Mouse (Mus musculus): ENCODE results near the gene Fetub.
"Not testable (repeated sequence)": the region's sequence is repeated elsewhere in the genome, so short reads cannot be mapped to it uniquely, and the experiment has no call there.

Gene Fetub

DNA sequence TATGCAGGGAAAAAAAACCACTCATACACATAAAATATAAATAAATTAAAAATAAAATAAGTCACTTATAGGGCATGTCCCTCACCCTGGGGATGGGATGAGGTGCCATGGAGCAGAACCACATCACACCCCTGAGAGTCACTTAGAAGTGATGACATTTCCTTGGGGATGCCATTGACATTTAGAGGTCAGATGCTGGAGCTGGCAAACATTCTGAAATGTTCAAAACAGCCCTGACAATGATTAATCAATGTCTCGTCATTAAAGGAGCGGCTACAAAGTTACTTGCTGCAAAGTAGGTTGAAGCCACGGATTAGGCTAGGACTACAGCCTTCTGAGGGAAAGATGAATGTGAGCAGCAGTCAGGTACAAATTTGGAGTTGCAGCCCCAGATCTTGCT lies 16.8 kb upstream of the Fetub start:
- in situ Hi-C loops (cut with MboI, MseI) = no loop called here

DNA sequence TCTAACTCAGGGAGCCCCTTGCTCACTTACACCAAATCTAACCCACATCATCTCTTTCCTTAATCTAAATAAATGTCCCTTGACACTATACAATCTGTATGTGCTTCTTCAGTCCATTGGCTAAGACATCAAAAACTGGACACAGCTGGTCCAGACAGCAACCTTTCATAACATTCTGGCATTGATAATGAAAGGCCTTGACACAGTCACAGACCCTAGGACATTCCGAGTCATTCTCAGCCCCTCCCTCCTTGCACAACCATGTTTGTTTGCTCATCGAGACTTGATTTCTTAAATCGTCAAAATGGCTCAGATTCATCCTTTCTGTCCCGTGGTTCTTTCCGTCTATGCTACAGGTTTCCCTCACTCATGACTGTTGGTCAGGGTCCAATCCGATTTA lies 8.8 kb upstream of the Fetub start:
- in situ Hi-C loops (cut with MboI, MseI) = no loop called here

DNA sequence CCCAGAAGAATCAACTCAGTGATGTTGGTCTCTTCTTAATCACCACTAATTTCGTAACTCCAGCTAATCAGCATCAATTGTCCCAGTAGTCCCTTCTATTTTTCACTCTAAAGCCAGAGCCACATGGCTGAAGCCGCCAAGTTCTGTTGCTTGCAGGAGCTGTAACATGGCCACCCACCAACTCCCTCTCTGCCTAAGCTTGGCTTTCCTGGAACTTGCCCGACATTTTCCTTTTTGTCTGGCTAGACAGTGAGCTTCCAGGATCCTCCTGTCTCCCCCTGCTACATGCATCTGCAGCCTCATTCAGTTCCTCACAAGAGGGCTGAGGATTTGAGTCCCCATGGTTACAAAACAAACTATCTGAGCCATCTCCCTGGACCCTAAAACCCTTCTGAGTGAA lies 6.1 kb upstream of the Fetub start:
- in situ Hi-C loops (cut with MboI, MseI) = loop anchor here (10.0 kb wide), 1 partner anchor 1187 kb away; no protein-coding TSS in a partner anchor

DNA sequence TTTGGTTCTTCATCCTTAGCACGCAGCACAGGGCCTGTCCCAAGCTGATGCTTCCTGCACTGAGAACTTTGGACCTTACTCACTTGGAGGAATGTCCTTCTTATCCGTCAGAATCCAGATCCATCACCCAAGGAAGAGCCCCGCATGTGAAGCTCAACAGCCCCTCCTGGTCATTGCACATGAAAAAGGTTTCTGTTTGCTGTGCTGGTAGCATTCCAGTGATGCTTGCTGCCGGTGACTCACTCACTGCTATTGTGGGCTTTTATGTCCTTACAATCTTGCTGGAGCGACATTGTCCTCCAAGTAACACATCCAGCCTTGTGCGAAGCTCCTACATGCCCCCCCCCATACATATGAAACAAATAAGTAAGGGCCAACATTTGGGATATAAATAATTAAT lies 5.2 kb upstream of the Fetub start:
- in situ Hi-C loops (cut with MboI, MseI) = loop anchor here (10.0 kb wide), 1 partner anchor 1188 kb away; no protein-coding TSS in a partner anchor

DNA sequence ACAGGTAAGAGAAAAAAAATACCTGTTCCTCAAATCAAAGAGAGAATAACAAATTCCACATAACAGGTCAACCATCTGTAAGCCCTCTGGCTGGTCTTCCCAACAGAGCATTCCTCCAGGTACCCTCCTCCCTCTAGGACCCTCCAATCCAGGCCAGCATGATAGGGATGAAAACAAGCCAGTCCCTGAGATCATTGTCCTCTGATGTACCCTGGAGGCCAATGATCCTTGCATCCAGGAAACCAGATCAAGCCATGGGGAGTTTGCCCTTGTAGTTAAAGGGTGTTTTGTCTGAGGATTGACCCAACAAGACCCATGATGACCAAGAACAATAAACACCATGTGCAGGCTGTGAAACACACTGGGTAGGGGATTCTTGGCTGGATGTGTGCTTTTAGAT lies 3.9 kb upstream of the Fetub start:
- in situ Hi-C loops (cut with MboI, MseI) = loop anchor here (10.0 kb wide), 1 partner anchor 1189 kb away; no protein-coding TSS in a partner anchor

DNA sequence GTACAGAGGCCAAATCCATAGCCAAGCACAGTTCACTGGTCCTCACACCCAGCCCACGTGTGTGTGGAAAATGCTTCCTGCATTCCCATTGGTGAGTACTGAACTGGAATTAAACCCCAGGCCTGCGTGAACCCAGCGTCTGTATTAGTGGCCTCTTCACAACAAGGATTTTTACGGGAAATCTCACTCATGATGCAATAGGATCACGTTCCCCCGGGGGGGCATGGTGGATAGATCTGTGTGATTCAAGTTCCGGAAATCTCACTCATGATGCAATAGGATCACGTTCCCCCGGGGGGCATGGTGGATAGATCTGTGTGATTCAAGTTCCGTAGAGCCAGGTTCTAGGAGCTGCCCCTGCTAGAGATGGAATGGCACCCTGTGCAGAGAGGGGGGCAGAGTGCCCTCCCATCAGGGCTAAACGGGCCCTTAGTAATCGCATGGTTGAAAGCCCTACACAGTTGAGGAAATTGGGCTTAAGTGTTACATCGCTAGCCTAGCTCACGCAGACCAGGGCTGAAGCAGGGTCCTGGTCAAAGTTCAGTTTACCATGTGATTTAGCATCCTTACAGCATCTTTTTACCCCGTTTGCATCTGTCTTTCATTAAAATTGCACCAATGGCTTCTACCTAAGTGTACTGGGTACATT lies 654 bp downstream of the Fetub start:
- in situ Hi-C loops (cut with MboI, MseI) = loop anchor here (10.0 kb wide), 1 partner anchor 1194 kb away; no protein-coding TSS in a partner anchor

DNA sequence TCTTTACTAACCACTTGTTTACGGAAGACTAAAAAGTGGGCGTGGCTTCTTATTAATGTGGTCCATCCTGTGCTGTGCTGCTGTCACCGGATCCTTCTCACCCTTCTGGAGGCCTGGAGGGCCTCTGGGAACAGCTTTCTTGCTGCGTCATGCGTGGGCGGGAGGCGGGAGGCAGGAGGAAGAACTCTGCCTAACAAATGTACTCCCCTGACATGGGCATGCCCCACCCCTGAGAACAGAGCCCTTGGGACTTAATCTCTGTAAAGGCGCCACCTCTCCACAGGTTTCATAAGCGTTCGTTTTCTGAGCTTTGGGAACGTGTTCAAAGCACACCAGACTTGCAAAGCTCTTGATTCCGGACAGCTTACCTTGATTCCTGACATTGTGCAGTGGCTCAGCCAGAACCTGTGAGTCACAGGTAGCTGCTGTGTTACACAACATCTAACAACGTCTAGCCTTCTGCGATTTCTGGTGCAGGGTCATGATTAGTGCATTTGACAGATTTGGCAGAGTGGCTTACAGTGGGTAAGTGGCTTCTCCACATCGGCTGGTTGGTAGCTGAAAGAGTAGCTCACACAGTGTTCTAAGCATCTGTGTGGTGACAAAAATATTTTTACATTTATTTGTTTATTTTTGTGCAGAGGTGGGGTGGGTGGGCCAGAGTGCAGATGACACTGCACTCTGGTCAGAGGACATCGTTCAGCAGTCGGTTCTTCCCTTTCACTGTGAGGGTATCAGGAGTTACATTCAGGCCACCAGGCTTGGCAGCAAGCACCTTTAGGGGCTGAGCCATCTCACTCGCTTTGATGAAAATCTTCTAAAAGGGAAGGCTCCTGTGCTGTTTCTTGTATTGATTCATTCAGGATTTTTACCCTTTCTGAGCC lies 2.1 kb downstream of the Fetub start:
- in situ Hi-C loops (cut with MboI, MseI) = loop anchor here (10.0 kb wide), 1 partner anchor 1195 kb away; no protein-coding TSS in a partner anchor

DNA sequence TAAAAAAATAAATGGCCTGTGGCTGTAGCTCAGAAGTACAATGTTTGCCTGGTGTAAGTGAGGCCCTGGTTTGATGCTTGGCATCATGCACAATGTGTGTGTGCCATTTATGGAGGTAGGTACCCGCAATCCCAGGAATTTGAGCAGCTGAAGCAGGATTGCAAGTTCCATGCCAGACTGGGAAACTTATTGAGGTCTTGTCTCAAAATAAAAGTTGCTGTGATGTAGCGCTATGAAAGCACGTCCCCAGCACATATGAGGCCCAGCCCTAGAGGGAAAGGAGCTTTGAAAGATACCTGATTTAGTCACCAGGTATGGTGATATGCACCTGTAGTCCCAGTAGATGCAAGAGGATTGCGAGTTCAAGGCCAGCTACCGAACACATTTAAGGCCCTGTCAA lies 3.6 kb downstream of the Fetub start:
- in situ Hi-C loops (cut with MboI, MseI) = no loop called here

DNA sequence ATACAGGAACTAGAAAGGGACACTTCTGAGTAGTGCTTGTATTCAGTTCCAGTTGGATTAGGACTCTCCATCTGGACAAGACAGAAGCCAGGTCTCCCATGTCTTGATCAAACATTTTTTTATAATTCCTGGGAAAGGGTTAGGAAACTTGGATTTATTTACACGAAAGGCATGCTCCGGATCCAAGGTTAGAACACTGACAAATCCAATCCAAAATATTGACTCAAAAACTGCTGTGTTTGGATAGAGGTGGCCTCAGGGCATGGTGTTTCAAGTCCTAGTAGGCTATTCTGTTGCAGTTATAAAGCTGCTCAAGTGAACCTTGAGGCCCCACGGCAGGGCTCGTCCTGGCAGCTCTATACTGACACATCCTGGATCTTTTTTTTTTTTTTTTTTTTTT lies 4.3 kb downstream of the Fetub start:
- in situ Hi-C loops (cut with MboI, MseI) = no loop called here

DNA sequence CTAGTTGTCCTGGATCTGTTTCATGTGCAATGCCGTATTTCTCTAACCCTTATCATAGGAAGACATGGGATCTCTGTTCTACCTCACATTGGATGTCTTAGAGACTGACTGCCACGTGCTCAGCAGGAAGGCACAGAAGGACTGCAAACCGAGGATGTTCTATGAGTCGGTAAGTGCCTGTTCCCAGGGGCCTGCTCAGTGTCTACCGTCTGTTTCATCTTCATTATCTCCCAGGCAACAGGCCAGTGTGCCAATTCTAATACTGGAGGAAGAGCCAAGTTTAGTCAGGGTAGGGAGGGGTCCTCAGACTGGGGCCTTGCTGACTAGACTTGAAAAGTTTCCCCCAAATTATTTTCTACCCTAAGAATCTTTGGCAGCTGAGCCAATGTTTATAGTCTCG lies 11.4 kb downstream of the Fetub start:
- in situ Hi-C loops (cut with MboI, MseI) = no loop called here

DNA sequence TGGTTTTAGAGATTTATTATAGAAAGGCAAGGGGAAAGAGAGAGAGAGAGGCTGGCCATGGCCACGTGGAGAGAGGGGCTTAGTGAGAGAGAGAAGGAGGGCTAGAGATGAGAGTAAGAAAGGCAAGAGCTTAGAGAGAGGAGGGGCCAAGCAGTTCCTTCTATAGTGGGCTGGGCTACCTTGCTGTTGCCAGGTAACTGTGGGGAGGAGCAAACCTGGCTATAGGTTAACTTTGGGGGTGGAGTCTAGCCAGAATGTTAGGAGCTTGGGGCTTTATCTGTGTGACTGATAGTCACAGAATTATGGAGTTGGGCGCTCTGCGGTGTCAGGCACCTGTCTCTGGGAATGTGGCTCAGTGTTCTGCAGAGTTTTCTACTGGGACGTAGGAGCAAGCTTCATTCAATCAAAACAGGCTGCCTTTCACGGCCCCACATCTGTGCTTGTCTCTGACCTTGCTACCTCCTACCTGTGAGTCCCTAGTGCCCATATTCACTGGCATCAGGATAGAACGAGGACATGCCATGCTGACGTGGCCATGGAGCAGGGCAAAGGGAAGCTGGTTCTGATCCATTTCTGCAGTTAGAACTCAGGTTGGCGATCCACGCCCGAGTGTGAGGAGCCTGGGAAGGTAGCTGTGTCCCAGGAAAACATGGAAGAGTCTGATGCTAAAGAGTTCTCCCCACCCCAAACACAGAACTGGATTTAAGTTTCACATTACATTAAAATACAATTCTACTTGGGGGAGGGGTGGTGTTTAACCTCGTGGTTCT lies 13.5 kb downstream of the Fetub start:
- in situ Hi-C loops (cut with MboI, MseI) = no loop called here

DNA sequence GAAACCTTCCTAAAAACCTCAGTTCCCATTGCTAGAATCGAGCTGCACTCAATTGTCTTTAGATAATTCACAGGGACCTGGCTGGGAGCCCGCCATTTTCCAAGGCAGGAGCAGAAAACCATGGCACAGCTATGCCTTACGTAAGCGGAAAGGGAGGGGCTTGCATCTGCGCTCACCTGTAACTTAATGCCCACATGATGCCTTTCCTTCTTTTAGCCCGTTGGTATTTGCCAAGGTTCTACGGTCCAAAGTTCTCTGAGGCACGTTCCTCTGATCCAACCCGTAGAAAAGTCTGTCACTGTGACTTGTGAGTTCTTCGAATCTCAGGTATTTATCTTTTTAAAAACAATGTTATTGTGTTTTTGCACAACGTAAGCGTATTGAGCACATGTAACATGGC lies 19.5 kb downstream of the Fetub start:
- in situ Hi-C loops (cut with MboI, MseI) = no loop called here

DNA sequence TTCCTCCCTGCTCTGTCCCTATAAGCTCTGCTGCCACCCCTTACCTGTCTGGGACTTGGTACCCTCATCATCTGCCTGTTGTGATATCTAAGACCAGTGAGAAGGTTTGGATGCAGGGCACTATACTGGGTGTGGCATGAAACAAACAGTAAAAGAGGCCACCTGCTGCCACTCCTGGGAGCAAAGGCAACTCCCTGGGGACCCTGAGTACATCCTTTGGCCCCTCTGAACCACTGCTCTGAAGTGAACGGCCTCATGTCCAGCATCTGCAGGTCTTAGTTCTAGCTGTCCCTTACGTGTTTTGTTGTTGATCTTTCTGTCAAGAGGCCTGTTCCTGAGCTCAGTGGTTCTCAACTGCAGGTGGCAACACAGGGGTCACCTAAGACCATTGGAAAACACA lies 20.4 kb downstream of the Fetub start:
- in situ Hi-C loops (cut with MboI, MseI) = no loop called here

DNA sequence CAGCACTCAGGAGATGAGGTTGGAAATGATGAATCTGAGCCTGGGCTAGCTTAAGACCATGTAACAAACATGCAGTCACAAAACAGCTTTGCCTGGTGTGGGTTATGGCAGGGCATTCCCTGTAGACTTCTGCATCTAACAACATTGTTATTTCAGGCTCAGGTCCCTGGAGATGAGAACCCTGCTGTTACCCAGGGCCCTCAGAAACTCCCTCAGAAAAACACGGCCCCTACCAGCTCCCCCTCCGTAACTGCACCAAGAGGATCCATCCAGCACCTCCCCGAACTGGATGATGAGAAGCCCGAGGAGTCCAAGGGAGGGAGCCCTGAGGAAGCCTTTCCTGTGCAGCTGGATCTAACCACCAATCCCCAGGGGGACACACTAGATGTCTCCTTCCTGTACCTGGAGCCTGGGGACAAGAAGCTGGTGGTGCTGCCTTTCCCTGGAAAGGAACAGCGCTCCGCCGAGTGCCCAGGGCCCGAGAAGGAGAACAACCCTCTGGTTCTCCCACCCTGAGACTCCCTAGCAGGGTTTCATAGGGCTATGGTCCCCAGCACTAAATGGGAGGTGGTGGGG lies 21.1 kb downstream of the Fetub start:
- in situ Hi-C loops (cut with MboI, MseI) = no loop called here

DNA sequence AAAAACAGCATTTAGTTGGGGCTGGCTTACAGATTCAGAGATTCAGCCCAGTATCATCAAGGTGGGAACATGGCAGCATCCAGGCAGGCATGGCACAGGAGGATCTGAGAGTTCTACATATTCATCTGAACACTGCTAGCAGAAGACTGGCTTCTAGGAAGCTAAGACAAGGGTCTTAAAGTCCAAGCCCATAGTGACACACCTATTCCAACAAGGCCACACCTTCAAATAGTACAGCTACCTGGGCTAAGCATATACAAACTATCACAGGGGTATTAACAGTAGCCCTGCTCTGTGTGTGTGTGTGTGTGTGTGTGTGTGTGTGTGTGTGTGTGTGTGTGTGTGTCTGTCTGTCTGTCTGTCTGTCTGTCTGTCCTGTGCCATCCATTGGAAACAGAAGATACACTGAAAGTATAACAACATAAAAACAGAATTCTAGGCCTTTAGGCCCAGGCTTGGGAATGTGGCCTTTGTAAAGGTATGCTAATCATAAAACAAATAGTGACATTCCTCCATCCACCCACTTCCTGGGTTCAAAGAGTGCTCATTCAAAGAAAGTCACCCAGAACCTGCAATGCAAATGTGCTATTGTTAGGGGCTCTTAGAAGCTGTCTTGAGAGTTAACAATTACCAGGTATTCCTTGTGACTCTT lies 23.8 kb downstream of the Fetub start:
- in situ Hi-C loops (cut with MboI, MseI) = not testable (repeated sequence)

DNA sequence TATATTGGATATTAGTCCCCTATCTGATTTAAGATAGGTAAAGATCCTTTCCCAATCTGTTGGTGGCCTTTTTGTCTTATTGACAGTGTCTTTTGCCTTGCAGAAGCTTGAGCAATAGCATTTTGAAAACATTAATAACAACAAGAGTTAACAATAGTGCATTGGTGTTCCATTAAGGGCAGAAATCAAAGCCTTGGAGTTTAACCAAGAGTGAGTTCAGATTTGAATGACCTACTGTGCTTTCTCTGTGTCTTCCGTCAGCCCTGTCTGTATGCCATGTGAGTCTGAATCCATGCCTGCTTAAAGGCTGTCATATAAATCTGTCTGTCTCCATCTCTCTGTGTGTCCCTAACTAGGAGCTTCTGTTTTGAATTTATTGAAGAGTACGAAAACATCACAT lies 29.2 kb downstream of the Fetub start:
- in situ Hi-C loops (cut with MboI, MseI) = no loop called here

DNA sequence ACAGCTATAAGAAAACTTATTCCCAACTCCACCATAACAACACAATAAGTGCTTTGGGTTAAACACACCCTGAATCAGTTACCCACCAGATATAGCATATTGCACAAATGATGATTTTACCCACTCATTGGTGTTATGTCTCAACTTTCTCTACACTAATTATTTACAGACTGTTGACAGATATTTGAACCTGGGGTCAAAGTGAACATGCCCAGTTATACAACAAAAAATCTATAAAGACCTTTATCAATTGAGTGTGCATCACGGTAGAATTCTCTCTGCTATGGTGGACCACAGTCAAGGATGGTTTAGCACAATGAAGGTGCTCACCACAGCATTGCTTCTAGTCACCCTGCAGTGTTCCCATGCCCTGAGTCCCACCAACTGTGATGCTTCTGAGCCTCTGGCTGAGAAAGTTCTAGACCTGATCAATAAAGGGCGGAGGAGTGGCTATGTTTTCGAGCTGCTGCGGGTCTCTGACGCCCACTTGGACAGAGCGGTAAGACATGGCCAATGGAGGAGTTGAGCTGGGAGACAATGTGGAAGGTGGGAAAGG lies 32.8 kb downstream of the Fetub start, which contains the start of gene Hrg:
Gene Hrg (plus strand): TSS at position 233 of the 556 bp plus-strand sequence.
- in situ Hi-C loops (cut with MboI, MseI) = no loop called here

DNA sequence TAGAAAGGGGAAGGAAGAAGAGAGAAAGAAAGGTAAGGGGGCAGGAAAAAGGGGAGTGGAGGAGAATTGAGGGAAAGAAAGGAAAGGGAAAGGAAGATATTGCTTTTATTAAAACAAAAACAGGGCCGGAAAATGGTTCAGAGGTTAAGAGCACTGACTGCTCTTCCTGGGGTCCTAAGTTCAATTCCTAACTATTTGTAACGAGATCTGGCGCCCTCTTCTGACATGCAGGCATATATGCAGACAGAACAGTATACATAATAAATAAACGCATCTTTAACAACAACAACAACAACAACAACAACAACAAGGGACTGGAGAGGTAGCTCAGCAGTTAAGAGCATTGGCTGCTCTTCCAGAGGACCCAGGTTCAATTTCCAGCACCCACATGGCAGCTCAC lies 34.9 kb downstream of the Fetub start:
- in situ Hi-C loops (cut with MboI, MseI) = no loop called here

DNA sequence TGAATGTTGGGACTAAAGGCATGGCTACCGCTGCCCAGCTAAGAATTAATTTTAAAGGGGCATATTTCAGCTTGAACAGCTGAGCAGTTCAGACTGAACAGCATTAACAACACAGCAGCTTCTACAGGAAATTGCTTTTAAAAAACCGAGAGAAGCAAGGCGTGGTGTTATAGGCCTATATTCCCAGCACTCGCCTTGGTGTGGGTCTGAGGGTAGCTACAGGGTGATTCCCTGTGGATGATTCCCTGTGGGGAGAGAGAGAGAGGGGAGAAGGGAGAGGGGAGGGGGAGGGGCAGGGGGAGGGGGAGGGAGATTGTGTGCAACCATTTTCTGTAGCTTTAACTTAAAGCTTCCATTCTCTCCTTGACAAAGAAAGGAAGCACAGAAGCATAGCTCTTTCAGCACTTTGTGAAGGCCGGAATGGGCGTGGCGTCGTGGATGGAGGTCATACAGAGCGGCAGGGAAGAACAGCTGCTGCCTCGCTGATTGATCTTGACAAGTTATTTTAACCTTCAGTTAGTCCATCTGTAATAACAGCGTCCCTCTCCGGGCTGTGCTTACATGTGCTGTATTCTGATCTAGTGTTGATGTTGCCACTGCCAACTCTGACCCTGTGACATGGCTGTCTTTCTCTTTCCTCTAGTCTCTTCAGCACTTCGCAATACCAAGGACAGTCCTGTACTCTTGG lies 37.4 kb downstream of the Fetub start:
- in situ Hi-C loops (cut with MboI, MseI) = no loop called here

DNA sequence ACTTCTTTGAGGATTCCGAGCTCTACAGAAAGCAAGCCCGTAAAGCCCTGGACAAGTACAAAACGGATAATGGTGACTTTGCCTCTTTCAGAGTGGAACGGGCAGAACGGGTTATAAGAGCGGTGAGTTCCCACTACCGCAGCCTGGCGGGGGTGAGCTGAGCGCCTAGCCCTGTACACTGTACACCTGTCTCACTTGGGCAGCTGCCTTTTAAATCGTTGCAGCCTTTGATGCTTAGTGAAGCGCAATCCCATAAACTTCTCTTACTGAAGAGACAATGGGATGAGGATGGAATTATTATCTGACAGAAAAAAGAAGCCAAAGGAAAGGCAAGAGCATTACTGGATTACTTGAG lies 37.9 kb downstream of the Fetub start:
- in situ Hi-C loops (cut with MboI, MseI) = no loop called here

Data from T-helper 2 cell (primary cell).